Mouse (Mus musculus) heart, embryonic 11.5 days (tissue): ENCODE measurements around the gene Fibcd1. TPM values are rescaled to one million over a fixed set of nuclear protein-coding genes. Genes with fewer than 3 reads are reported as not detected.

Experiments used
- ATAC-seq: fragments of 200-750 bp; cut with Nextera tagmentation; replicated peaks from 2 replicates; pipeline ENCODE4 v1.8.0; 2017; ENCODE audit warnings: moderate library complexity; ENCODE audit not compliant: insufficient number of reproducible peaks, low FRiP score, low TSS enrichment
- H3K27ac ChIP-seq: fragments of 300-500 bp; sonication (generic); 2 replicates; pipeline ENCODE4 v1.5.1; 2014; ENCODE audit warnings: mild to moderate bottlenecking, low read depth, low read length
- H3K27me3 ChIP-seq: fragments of 300-500 bp; sonication (generic); 2 replicates; pipeline ENCODE4 v1.6.1; 2014; ENCODE audit warnings: mild to moderate bottlenecking, low read length, mixed read lengths; ENCODE audit not compliant: control insufficient read depth, insufficient read depth
- H3K36me3 ChIP-seq: fragments of 300-500 bp; sonication (generic); 2 replicates; pipeline ENCODE4 v1.6.1; 2014; ENCODE audit warnings: mild to moderate bottlenecking, low read length, moderate library complexity, mixed read lengths; ENCODE audit not compliant: control insufficient read depth, insufficient read depth
- H3K4me1 ChIP-seq: fragments of 300-500 bp; sonication (generic); 2 replicates; pipeline ENCODE4 v1.6.1; 2014; ENCODE audit warnings: low read length; ENCODE audit not compliant: control insufficient read depth, insufficient read depth
- H3K4me2 ChIP-seq: fragments of 300-500 bp; sonication (generic); 2 replicates; pipeline ENCODE4 v1.6.1; 2014; ENCODE audit warnings: mild to moderate bottlenecking, moderate library complexity
- H3K4me3 ChIP-seq: fragments of 300-500 bp; sonication (generic); 2 replicates; pipeline ENCODE4 v1.5.1; 2014; ENCODE audit warnings: low read depth, low read length
- H3K9ac ChIP-seq: fragments of 300-500 bp; sonication (generic); 2 replicates; pipeline ENCODE4 v1.6.1; 2014; ENCODE audit warnings: mild to moderate bottlenecking, low read depth, low read length, moderate library complexity
- H3K9me3 ChIP-seq: fragments of 300-500 bp; sonication (generic); replicated peaks from 2 replicates; pipeline ENCODE4 v1.6.1; 2016; ENCODE audit warnings: low read length; ENCODE audit not compliant: control insufficient read depth
- WGBS: fragments of 180-500 bp; shearing (Covaris S2); extraction: QIAGEN DNeasy Blood & Tissue Kit; methylation state at CpG from one replicate; pipeline ENCODE4 v1.1.7; 2014; ENCODE audit not compliant: insufficient replicate concordance; 5-methylcytosine and 5-hydroxymethylcytosine counted together
- polyA plus RNA-seq: library from polyadenylated mRNA; unstranded; fragments of >200 nt; fragmentation: Nextera tagmentation; extraction: Ambion mirVana; gene quantifications from 2 replicates; pipeline ENCODE4 v1.2.1, GENCODE M21; 2014

The Fibcd1 gene
- polyA plus RNA-seq, 1 experiment from 2014 or later, result not detected

DNA sequence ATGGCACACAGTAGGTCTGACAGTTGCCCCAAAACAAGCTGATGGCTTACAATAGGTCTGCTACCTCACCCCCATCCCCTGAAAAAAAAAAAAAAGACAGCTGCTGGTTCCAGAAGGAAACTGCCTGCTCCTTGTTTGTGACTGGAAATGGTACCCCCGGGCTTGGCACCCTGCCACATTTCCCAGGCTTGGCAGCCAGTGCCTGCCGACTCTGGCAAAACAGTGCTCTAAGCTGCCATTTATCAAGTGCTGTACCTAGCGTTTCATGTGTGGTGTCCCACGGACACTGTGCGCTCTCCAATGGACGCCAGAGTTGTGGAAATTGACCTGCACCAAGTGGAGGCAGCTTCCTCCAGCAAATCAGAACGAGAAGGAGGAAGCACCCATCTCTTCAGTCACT is 17.9 kb downstream of the Fibcd1 start:
- H3K9me3 ChIP-seq, result no peaks in the 10 kb centered on the region
- no peak overlapping the region for H3K4me3 ChIP-seq
- peaks cover 6% of the 10 kb centered on the region for H3K4me1 ChIP-seq
- 51% methylated on average over 7 of the region's 7 CpGs for WGBS
- ATAC-seq, result no peak
- H3K9ac ChIP-seq, result no peak overlapping the region
- H3K36me3 ChIP-seq, result no peaks in the 10 kb centered on the region
- peaks cover 35% of the 10 kb centered on the region for H3K27me3 ChIP-seq
- H3K27ac ChIP-seq, result no peak overlapping the region
- H3K4me2 ChIP-seq, result no peak overlapping the region

- Histone ChIP-seq H3K4me2 (no peak overlapping the region), H3K36me3 (no peaks in the 10 kb centered on the region), H3K4me1 (peaks cover 11% of the 10 kb centered on the region), H3K27ac (no peak overlapping the region), H3K9me3 (no peaks in the 10 kb centered on the region), H3K4me3 (no peak overlapping the region), H3K27me3 (peaks cover 42% of the 10 kb centered on the region), H3K9ac (no peak overlapping the region)
- 80% methylated on average over 14 of the region's 14 CpGs for WGBS
- no peak for ATAC-seq
Measured at GRCm38 (mm10) chr2:31826094-31827085, 19.4 kb downstream of the Fibcd1 start.

DNA sequence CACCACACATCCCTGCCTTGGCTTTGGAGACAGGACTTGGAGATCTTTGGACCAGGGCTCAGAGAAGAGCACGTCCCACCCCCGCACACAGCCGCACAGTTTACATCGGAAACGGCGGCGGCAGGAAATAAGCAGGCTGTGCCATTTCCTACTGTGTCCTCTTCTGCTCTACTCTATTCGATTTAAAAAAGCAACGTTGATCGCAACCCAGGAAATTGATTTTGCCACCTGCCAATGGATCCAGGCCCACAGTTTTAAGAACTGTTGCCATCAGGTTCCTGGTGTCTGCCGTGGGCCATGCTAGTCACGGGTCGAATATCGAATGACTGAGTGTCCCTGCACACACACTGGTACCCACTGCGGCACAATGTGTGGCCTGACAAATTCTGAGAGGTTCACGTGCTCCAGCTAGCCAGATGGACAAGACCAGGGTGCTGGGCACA is 20.3 kb downstream of the Fibcd1 start:
- H3K27me3 ChIP-seq, result peaks cover 49% of the 10 kb centered on the region
- ATAC-seq, result no peak
- H3K4me3 ChIP-seq, result no peak overlapping the region
- H3K9ac ChIP-seq, result no peak overlapping the region
- H3K9me3 ChIP-seq, result no peaks in the 10 kb centered on the region
- no peaks in the 10 kb centered on the region for H3K36me3 ChIP-seq
- H3K27ac ChIP-seq, result no peak overlapping the region
- WGBS, result 77% methylated on average over 16 of the region's 16 CpGs
- no peak overlapping the region for H3K4me2 ChIP-seq
- peaks cover 11% of the 10 kb centered on the region for H3K4me1 ChIP-seq

DNA sequence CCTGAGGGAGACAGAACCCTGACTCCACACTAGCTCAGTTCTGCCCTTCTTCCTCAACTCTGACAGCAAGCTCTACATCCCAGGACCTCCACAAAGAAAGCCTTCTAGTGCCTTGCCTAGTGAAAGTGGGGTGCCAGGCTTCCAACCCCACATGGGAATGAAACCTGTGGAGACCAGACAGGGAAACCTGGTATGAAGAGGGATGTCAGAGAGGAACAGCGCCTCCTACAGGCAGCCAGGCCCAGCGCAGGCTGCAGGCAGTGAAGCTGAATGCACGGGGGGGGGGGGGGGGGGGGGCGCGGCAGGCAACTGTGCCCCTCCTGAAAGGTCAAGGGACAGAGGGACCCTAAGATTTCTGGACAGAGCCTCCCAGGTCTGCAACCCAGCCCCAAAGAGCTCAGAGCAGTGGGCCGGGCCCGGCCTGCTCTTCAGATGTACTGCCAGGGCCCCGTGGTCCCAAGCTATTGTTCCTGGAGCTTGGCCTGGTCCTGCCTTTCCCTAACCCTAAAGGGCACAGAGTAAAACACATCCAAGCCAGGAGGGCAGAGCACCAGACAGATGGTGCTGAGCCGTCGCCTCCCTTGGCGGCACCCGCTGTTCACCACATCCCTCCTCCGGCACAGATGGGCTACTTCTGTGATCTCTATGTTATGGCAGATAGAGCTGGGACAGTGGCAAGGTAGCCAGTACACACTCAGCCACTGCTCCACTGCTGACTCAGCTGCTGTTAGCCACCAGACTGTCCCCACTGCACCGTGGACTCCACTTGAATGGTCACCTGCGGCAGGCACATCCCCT is 21.7 kb downstream of the Fibcd1 start:
- H3K27ac ChIP-seq, result no peak overlapping the region
- H3K4me2 ChIP-seq, result no peak overlapping the region
- 73% methylated on average over 12 of the region's 15 CpGs for WGBS
- H3K9ac ChIP-seq, result no peak overlapping the region
- H3K36me3 ChIP-seq, result no peaks in the 10 kb centered on the region
- no peak for ATAC-seq
- peaks cover 11% of the 10 kb centered on the region for H3K4me1 ChIP-seq
- H3K4me3 ChIP-seq, result no peak overlapping the region
- H3K27me3 ChIP-seq, result peaks cover 43% of the 10 kb centered on the region
- H3K9me3 ChIP-seq, result no peaks in the 10 kb centered on the region

- H3K4me2 ChIP-seq, result peak overlapping the region; percentile 71
- WGBS, result 13% methylated on average over 39 of the region's 39 CpGs
- no peaks in the 10 kb centered on the region for H3K9me3 ChIP-seq
- ATAC-seq, result no peak; the same call in 1 of the 2 replicates
- peaks cover 11% of the 10 kb centered on the region for H3K4me1 ChIP-seq
- H3K36me3 ChIP-seq, result no peaks in the 10 kb centered on the region
- no peak overlapping the region for H3K9ac ChIP-seq
- H3K27me3 ChIP-seq, result peaks cover 40% of the 10 kb centered on the region
- peak overlapping the region; percentile 31 for H3K4me3 ChIP-seq
- no peak overlapping the region for H3K27ac ChIP-seq
Measured at GRCm38 (mm10) chr2:31822524-31823371, 23.1 kb downstream of the Fibcd1 start.

DNA sequence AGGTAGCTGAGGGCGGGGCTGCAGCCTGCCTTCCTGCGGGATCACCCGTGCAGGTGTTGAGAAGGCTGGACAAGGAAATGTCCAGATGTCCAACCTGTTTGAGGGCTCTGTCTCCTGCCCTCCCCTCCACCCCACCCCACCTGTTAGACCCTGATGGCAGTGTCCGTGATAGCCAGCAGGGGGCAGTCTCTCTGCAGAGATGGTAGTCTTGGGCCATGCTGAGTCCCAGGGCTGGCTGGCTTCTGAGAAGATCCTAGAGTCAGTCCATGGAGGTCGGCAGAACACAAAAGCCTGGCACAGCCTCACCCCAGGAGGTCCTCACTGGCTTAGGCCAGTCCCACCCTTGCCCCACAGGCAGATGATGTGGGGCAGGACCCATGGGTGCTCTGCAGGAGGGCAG is 30.4 kb downstream of the Fibcd1 start:
- Histone ChIP-seq H3K4me3 (no peak overlapping the region), H3K4me2 (no peak overlapping the region), H3K9me3 (no peaks in the 10 kb centered on the region), H3K4me1 (no peaks in the 10 kb centered on the region), H3K27ac (no peak overlapping the region), H3K27me3 (peaks cover 12% of the 10 kb centered on the region), H3K36me3 (no peaks in the 10 kb centered on the region), H3K9ac (no peak overlapping the region)
- WGBS, result 19% methylated on average over 5 of the region's 5 CpGs
- no peak for ATAC-seq

- Histone ChIP-seq H3K4me3 (no peak overlapping the region), H3K4me1 (0 out of 2 replicates have a peak, but pooled peaks cover 2% of the 10 kb centered on the region), H3K36me3 (no peaks in the 10 kb centered on the region), H3K27me3 (peaks cover 16% of the 10 kb centered on the region), H3K4me2 (no peak overlapping the region), H3K27ac (no peak overlapping the region), H3K9me3 (no peaks in the 10 kb centered on the region), H3K9ac (no peak overlapping the region)
- WGBS, result 69% methylated on average over 7 of the region's 7 CpGs
- no peak for ATAC-seq
Measured at GRCm38 (mm10) chr2:31814699-31815098, 31.1 kb downstream of the Fibcd1 start.

- Histone ChIP-seq H3K36me3 (no peaks in the 10 kb centered on the region), H3K9ac (no peak overlapping the region), H3K9me3 (no peaks in the 10 kb centered on the region), H3K4me3 (no peak overlapping the region), H3K27me3 (peaks cover 20% of the 10 kb centered on the region), H3K27ac (no peak overlapping the region), H3K4me2 (no peak overlapping the region), H3K4me1 (peaks cover 3% of the 10 kb centered on the region; the same call in 1 of the 2 replicates)
- 72% methylated on average over 4 of the region's 4 CpGs for WGBS
- ATAC-seq, result no peak
Measured at GRCm38 (mm10) chr2:31813641-31814040, 32.2 kb downstream of the Fibcd1 start.
